Mouse (Mus musculus) bone marrow macrophage, adult 2 months (primary cell): Measurements from ENCODE around the gene Cd34.

Source experiments
- CTCF ChIP-seq: IDR thresholded peaks from 2 replicates; pipeline ENCODE4 v1.5.1; 2012; ENCODE audit warnings: low read depth, mild to moderate bottlenecking, low read length, moderate library complexity
- POLR2A ChIP-seq: IDR thresholded peaks from 2 replicates; pipeline ENCODE4 v1.6.1; 2012; ENCODE audit warnings: mild to moderate bottlenecking, low read depth, low read length, borderline replicate concordance

- TF ChIP-seq CTCF (no peak), POLR2A (no peak)
Measured at GRCm38 (mm10) chr1:194901826-194902225, 36.8 kb upstream of the Cd34 start.
